Mouse (Mus musculus) liver, adult (tissue): ENCODE results near the gene Gabrb1.

Experiments
- GATA4 ChIP-seq: IDR thresholded peaks from 2 replicates; pipeline ENCODE4 v1.6.1; 2014; ENCODE audit warnings: mild to moderate bottlenecking, low read length; ENCODE audit not compliant: insufficient replicate concordance

Gene Gabrb1

GRCm38 (mm10) chr5:72068826-72069225 is 410.9 kb downstream of the Gabrb1 start:
- no peak for TF ChIP-seq GATA4

DNA sequence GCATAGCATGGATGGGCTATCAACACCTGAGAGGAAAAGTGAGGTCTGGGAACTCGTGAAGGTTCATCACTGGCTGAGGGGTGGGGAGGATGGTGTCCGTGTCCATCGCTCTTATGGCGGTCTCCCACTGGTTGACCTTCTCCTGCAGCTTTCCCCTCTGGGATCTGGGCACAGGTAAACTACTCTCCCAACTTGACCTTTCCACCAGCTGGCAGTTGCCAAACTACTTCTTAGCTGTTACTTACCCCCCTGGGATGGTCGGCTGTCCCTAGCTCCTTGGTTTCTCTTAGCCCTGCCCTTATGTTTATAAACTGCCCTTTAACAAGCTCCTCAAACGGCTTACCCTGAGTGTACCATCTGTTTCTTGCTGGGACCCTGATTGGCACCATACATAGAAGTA is 418.9 kb downstream of the Gabrb1 start:
- TF ChIP-seq GATA4: no peak

DNA sequence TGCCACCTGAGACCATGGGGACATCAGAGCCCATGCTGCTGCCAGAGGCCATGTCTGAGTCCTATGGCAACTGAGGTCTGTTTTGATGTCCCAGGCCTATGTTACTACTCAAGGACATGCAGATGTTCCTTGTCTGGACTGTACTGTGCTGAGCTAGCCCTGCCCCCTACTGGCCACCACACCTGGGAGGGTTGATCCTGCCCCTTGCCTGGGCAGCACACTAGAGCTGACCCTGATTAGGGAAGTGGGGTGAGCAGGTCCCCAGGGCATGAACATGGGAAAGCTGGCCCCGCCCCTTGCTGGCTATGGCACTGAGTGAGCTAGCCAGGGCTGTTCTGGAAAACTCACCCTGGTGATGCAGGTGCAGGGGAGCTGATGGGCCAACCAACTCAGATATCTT is 428.6 kb downstream of the Gabrb1 start:
- no peak for TF ChIP-seq GATA4

- no peak for TF ChIP-seq GATA4
Observed at GRCm38 (mm10) chr5:72094582-72094981, 436.7 kb downstream of the Gabrb1 start.

GRCm38 (mm10) chr5:72095015-72095414 is 437.1 kb downstream of the Gabrb1 start:
- no peak for TF ChIP-seq GATA4

DNA sequence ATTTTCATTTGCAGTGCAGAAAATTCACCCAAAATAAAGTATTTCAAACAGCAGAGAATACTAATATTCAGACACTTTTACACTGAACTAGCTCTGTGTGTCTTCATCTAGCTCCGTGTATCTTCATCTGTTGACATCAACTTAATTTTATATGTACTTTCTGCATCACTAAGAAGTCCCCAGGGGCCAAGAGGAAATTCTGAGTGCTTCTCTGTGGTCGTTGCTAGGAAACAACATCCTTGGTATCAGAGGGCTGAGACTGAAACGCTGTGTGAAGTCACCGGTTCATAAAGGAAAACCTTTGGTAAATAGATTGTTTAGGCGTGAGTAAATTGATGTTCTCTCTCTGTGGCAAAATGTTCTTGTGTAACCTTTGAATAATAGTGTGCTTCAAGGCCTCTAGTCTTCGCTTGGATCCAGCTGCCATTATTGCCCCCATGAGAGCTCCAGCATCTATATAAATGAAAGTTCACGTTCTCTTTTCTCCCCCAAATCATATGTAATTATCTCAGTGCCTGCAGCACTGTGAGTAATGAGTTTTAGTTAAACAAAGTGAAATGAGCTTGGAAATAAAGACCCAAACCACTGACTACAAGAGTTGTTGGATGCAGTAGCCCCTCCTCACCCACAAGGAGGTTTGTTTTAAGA is 446.5 kb downstream of the Gabrb1 start:
- no peak for TF ChIP-seq GATA4

DNA sequence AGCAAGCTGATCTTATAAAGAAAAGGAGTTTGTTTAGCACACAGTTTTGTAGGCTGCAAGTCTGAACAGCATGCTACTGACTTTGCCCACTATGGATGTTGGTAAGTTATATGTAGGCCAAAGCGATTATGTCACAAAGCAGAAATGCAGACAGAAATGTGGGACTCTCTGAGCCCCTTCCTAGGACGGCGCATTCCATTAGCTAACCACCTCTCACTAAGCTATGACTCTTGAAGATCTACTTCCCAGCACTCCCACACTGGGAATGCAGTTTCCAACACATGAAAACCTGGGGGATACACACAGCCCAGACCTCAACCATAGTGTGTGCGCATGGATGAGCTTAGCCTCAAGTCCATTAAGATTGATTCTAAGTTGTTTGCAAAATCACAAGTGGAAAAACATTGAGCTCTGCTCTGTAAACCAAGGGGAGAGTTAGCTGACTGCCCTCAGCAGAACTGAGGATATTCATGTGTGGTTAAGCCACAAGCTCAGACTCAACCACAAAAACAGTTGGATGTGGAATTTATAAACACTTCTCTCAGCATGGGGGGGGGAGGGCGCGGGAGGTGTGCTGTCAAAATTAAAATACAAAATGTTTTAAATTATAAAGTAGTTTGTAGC is 464.6 kb downstream of the Gabrb1 start:
- no peak for TF ChIP-seq GATA4

- no peak for TF ChIP-seq GATA4
Observed at GRCm38 (mm10) chr5:72126681-72127080, 468.8 kb downstream of the Gabrb1 start.

DNA sequence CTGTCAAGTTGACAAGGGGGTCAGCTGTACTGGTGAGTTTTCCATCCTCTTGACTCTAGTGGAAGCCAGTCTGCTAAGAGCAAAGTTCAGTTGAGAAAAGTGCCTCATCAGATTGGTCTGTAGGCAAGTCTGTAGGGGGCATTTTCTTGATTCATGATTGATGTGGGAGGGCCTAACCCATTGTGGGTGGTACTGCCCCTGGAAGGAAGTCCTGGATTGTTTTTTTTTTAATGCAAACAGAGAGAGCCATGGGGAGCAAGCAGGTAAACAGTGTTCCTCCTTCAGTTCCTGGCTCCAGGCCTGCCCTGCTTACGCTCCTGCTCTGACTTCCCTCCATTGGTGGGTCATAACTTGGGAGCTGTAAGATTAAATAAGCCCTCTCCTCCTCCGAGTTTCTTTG is 476.0 kb downstream of the Gabrb1 start:
- no peak for TF ChIP-seq GATA4

DNA sequence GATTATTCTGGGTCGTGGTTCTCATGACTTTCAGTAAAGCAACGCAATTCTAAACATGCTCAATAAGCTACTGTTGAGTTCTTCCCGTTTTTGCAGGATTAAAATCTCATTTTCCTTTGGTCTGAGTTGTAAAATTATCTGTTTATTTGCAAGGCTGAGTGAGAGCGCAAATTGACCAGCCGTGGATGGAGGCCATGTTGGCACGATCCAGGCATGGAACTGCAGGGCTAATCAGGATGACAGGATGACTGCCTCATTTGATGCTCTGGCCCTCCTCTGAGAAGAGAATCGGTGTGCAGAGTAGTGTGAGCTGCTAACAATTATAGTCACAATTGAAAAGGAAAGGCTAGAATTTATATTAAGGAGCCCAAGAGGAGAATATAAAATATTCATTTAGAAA is 480.3 kb downstream of the Gabrb1 start:
- TF ChIP-seq GATA4: no peak

DNA sequence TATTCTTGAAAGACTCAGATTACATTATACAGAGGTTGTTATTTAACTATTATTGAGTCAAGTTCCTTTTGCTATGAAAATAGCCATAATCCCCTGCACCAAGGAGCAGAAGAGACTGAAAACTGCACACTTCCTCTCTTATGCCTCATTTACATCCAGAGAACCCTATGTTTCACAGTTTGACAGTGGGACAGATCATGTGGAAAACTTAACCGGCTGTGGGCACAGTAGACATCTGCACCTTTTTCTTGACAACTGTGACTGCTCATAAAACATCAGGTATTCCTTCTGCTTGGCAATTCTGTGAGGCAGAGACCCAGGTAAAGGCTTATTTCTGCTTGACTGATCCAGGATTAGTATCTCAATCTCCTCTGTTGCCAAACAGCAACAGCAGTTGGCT is 481.7 kb downstream of the Gabrb1 start:
- no peak for TF ChIP-seq GATA4

GRCm38 (mm10) chr5:72148679-72149078 is 490.8 kb downstream of the Gabrb1 start:
- TF ChIP-seq GATA4: no peak

GRCm38 (mm10) chr5:72150870-72151269 is 493.0 kb downstream of the Gabrb1 start:
- TF ChIP-seq GATA4: no peak

DNA sequence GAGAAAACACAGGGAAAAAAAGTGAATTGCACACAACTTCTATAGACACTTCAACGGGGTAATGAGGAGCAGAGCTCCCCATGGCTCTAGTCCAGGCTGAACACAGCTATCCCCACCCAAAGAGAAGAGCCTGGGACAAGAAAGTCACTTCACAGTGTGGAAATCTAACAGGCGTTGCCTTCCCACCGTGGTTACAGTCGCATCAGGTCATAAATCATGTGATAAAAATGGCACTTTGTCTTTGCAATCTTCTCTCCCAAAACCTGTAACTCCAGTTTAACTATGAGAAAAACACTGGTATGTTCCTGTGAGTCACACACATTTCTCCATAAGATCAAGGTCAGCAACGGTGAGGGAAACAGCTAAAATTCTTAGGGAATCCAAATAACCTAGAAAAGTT is 498.7 kb downstream of the Gabrb1 start:
- no peak for TF ChIP-seq GATA4

GRCm38 (mm10) chr5:72158667-72159066 is 500.8 kb downstream of the Gabrb1 start:
- TF ChIP-seq GATA4: no peak

- TF ChIP-seq GATA4: no peak
Observed at GRCm38 (mm10) chr5:72159537-72159936, 501.6 kb downstream of the Gabrb1 start.
